Mouse (Mus musculus): Measurements from ENCODE around the gene Tubb3. TPM values are rescaled to one million over a fixed set of nuclear protein-coding genes. Genes with fewer than 3 reads are reported as not detected.
A peak's percentile ranks its signal among the peaks of the same experiment; 100 is the strongest.
"Not testable (repeated sequence)": the region's sequence is repeated elsewhere in the genome, so short reads cannot be mapped to it uniquely, and the experiment has no call there.

The Tubb3 gene
- polyA plus RNA-seq, 1 experiment = 0.97 TPM

- no peak for DNase-seq (ENCODE audit: low read depth)
Measured at GRCm38 (mm10) chr8:123431616-123432365, 20.6 kb downstream of the Tubb3 start.

GRCm38 (mm10) chr8:123432381-123432780 is 21.2 kb downstream of the Tubb3 start:
- DNase-seq (ENCODE audit: low read depth) = no peak

DNA sequence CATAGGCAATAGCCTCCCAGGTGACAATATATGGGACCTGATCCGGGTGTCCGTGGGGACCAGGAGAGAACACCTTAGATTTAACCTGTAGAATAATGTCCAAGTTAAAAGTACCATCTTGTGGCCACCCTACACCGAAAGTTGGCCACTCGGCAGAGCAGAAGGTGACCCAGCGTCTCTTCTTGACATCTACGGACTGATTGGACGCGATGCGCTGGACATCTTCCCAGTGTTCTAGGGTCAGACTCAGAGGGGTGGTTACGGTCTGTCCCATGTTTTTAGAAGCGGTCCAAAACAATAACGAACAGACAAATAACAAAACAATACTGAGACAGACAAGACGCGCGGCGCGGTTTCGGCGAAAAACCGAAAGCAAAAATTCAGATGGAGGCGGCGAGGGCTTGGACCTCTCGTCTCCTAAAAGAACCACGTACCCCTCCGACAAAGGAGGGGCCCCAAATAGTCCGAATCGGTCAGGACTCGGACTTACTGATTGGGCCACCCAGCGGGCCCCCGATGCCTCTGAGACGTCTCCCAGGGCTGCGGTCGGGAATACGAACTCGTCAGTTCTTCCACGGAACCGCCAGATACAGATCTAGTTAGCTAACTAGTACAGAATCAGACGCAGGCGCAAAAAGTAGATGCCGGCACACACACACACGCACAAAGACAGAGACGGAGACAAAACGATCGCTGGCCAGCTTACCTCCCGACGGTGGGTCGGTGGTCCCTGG is 22.2 kb downstream of the Tubb3 start:
- not testable (repeated sequence) for DNase-seq (ENCODE audit: low read depth)

DNA sequence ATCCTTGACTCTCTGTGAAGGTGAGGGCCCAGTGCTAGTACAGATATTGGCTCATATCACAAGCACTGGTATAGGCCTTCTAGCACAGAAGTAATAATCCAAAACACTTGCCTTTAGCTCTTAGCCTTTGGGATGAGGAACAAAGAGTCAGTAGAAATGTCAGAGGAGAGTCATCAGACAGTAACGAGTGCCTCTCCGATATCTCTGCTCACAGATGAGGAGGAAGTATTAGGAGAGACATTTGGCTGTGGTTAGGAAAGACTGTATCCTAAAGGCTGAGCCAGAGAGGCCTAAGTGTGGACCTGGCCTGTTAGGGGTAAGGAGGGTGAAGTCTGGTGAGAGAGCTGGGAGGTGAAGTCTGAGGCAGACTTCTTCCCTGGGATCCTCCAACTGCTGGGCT is 30.6 kb downstream of the Tubb3 start:
- DNase-seq (ENCODE audit: low read depth) = no peak

DNA sequence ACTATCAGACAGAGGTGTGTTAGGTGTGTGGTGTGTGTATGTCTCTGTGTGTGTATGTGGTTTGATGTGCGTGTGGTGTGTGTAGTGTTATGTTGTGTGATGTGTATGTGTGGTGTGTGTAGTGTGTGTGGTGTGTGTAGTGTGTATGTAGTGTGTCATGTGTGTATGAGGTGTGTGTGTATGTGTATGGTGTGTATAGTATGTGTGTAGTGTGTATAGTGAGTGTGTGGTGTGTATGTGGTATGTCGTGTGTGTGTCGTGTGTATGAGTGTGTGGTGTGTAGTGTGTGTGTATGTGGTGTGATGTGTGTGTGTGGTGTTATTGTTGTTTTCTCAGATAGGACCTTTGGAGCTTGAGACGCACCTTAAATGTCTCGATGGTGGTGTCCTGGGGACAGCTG is 31.1 kb downstream of the Tubb3 start:
- no peak for DNase-seq (ENCODE audit: low read depth)

GRCm38 (mm10) chr8:123442871-123443575 is 31.8 kb downstream of the Tubb3 start:
- peak; percentile 59 for DNase-seq (ENCODE audit: low read depth)

GRCm38 (mm10) chr8:123443576-123443921 is 32.3 kb downstream of the Tubb3 start:
- DNase-seq (ENCODE audit: low read depth) = no peak

GRCm38 (mm10) chr8:123444131-123444530 is 32.9 kb downstream of the Tubb3 start:
- no peak for DNase-seq (ENCODE audit: low read depth)

- no peak for DNase-seq (ENCODE audit: low read depth)
Measured at GRCm38 (mm10) chr8:123445981-123446380, 34.8 kb downstream of the Tubb3 start.

GRCm38 (mm10) chr8:123446799-123447198 is 35.6 kb downstream of the Tubb3 start:
- peak; percentile 74 for DNase-seq (ENCODE audit: low read depth)

DNA sequence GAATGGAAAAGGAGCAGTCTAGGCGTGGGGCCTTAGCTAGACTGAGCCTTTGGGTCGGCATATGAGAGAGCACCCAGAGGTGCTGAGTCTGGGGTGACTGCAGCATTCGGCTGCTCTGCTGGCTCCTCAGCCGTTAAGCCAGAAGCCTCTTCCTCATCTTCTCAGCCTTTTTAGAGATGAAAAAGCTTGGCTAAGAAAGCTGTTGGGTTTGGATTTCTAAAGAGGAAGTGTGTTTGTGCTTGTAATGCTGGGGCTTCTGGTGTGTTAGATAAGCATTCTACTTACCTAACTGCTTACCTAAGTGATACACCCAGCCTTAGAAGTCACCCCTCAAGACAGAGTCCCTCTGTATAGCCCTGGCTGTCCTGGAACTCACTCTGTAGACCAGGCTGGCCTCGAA is 39.6 kb downstream of the Tubb3 start:
- no peak for DNase-seq (ENCODE audit: low read depth)

GRCm38 (mm10) chr8:123451747-123452146 is 40.5 kb downstream of the Tubb3 start:
- not testable (repeated sequence) for DNase-seq (ENCODE audit: low read depth)

DNA sequence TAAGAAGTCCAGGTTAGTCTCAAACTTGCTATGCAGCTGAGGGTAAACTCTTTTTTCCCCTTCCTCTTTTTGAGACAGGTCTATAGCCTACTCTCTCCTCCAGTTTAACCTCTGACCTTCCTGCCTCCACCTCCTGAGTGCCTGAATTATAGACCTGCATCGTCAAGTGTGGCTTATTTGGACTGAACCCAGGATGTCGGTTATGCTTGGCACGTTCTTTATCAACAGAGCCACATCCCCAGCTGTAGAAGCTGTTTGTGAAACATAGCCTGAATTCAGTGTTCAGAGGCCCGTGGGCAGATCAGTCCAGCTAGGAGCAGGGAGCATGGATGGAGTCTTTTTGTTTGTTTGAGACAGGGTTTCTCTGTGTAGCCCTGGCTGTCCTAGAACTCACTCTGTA is 40.9 kb downstream of the Tubb3 start:
- DNase-seq (ENCODE audit: low read depth) = no peak

DNA sequence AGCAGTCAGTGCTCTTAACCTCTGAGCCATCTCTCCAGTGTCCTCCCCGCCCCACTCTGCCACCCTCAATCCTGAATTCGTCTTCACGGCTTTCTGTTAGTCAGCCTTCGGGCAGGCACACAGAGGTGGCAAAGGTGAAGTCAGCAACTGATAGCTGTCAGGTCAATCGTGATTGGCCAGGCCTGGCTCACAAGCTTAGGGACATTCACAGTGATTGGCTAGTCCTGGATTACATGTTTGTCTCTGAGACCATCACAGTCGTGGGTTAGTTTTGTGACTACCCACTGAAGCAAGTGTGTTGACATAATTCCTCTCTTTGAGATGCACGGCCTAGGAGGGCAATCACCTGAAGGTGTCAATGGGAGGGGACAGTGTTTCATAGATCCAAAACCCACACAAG is 42.1 kb downstream of the Tubb3 start:
- no peak for DNase-seq (ENCODE audit: low read depth)

GRCm38 (mm10) chr8:123453951-123454350 is 42.7 kb downstream of the Tubb3 start:
- DNase-seq (ENCODE audit: low read depth) = no peak

DNA sequence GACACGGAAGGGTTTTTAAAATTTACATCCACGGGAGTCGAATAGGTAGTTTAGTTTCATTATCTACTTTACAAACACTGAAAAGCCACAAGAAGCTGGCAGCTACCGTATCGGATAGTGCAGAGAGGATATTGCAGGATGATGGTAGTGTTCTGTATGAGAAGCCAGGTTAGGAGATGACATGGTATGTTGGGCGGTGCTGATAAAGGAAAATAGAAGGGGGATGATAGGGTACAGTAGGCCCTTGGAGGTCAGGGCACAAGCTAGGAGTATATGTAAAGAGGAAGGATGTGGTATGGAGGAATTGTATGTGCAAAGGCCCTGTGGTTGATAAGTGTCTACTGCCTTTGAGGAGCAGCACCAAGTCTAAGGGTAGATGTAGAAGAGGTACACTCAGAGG is 43.3 kb downstream of the Tubb3 start:
- no peak for DNase-seq (ENCODE audit: low read depth)

- DNase-seq (ENCODE audit: low read depth) = peak; percentile 80
Measured at GRCm38 (mm10) chr8:123463651-123464050, 52.4 kb downstream of the Tubb3 start.

- DNase-seq (ENCODE audit: low read depth) = no peak
Measured at GRCm38 (mm10) chr8:123467476-123467875, 56.3 kb downstream of the Tubb3 start.

All from gonadal fat pad, adult 2 months (tissue).